Mouse (Mus musculus): ENCODE results near the gene Sox15. TPM values are rescaled to one million over a fixed set of nuclear protein-coding genes. Genes with fewer than 3 reads are reported as not detected.

Sox15 gene
- polyA plus RNA-seq, 1 experiment from 2014 or later, result not detected

- H3K27ac ChIP-seq (ENCODE audit: low read depth, low read length), result no peak overlapping the region; the same call in 1 of the 2 replicates
- no peak for ATAC-seq (replicated peaks; ENCODE audit: low FRiP score)
- no peaks in the 10 kb centered on the region for H3K27me3 ChIP-seq (replicated peaks; ENCODE audit: control insufficient read depth, insufficient read depth, low read length)
These were observed 9.7 kb downstream of the Sox15 start for GRCm38 (mm10) chr11:69664841-69665240.

DNA sequence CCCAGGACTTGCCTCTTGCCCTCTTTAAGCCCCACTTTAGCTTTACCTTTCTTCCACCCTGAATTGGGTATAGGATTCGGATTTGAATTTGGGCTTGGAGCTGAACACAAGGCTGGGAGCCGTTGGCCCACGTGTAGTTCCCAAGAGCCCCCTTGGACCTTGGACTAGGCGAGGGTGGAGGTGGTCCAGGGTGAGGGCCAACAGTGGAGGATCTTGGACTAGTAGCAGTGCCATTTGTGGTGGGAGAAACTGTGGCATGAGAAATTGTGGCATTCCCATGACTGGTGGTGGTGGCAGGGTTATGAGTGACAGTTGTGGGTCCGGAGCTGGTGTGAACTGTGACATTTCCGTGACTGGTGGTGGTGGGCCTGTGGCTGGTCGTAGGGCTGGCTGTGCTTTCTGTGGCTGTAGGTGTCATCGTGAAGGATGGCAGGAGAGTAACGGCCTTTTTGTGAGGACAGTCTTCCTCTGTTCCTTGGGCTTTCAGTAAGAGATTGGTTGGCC is 10.4 kb downstream of the Sox15 start:
- H3K4me1 ChIP-seq (replicated peaks; ENCODE audit: control insufficient read depth, insufficient read depth, low read length), result peaks cover 37% of the 10 kb centered on the region
- 0 out of 2 replicates have a peak overlapping the region, but pooled peaks have one; percentile 39 for H3K27ac ChIP-seq (ENCODE audit: low read depth, low read length)
- H3K27me3 ChIP-seq (replicated peaks; ENCODE audit: control insufficient read depth, insufficient read depth, low read length), result no peaks in the 10 kb centered on the region
- H3K4me3 ChIP-seq (ENCODE audit: low read depth, low read length), result no peak overlapping the region; the same call in 1 of the 2 replicates
- H3K9me3 ChIP-seq (ENCODE audit: control insufficient read depth, low read length), result no peaks in the 10 kb centered on the region
- 71% methylated on average over 9 of the region's 9 CpGs for WGBS
- DNase-seq (ENCODE audit: low spot score) (no peak), ATAC-seq (replicated peaks; ENCODE audit: low FRiP score) (no peak)
- H3K9ac ChIP-seq (ENCODE audit: low read depth, low read length), result no peak overlapping the region
- peak overlapping the region; percentile 13; the same call in 1 of the 2 replicates for H3K4me2 ChIP-seq
- peaks cover 45% of the 10 kb centered on the region for H3K36me3 ChIP-seq (ENCODE audit: control insufficient read depth, insufficient read depth, low read length)

More at GRCm38 (mm10) chr11:69664841-69665240, 9.7 kb downstream of the Sox15 start:
- H3K36me3 ChIP-seq (ENCODE audit: control insufficient read depth, insufficient read depth, low read length), result peaks cover 39% of the 10 kb centered on the region
- WGBS, result 90% methylated on average over 7 of the region's 7 CpGs
- H3K4me1 ChIP-seq (replicated peaks; ENCODE audit: control insufficient read depth, insufficient read depth, low read length), result peaks cover 32% of the 10 kb centered on the region
- H3K9me3 ChIP-seq (ENCODE audit: control insufficient read depth, low read length), result no peaks in the 10 kb centered on the region
- H3K9ac ChIP-seq (ENCODE audit: low read depth, low read length), result no peak overlapping the region
- H3K4me2 ChIP-seq, result peak overlapping the region; percentile 13
- peak overlapping the region; percentile 19; the same call in 1 of the 2 replicates for H3K4me3 ChIP-seq (ENCODE audit: low read depth, low read length)
- DNase-seq (ENCODE audit: low spot score), result no peak

DNA sequence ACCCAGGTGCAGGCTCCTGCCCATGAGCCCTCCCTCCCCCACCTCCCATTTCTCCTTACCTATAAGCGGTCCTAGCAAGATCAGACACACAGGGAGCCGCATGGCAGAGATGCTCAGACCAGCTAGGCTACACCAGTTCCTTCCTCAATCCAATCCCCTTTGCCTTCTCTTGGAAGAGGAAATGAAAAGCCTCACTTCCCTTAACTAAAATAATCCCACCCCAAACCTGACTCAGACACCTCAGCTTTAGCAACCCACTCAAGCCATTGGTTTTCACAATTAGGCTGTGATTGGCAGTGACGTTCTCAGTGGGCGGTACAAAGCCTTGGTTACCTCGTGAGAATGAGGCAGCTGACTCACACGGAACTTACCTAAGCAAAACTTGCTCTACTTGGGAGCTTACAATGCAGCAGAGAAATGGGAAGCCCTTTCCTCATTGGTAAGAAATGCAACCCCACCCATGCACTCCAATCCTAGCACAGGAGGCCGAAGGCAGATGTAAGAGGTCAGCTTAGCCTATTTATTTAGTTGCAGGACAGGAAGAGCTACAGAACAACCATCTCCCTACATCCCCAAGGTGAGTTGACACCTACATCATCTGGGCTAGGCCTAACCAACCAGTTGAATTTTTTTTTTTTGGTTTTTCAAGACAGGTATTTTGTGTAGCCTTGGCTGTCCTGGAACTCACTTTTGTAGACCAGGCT is 11.0 kb downstream of the Sox15 start, which contains the start of gene Cd68:
Cd68 (minus strand) TSS at position 193 of the 704 bp plus-strand sequence.
- peaks cover 51% of the 10 kb centered on the region for H3K36me3 ChIP-seq (ENCODE audit: control insufficient read depth, insufficient read depth, low read length)
- WGBS, result 18% methylated on average over 7 of the region's 7 CpGs
- ATAC-seq (replicated peaks; ENCODE audit: low FRiP score), result 0 out of 2 replicates have a peak, but pooled peaks have one; percentile 5
- peak within 1 kb of the TSS; percentile 13 for H3K4me2 ChIP-seq
- H3K4me1 ChIP-seq (replicated peaks; ENCODE audit: control insufficient read depth, insufficient read depth, low read length), result peaks cover 33% of the 10 kb centered on the region
- no peak within 1 kb of the TSS for H3K9ac ChIP-seq (ENCODE audit: low read depth, low read length)
- no peak for DNase-seq (ENCODE audit: low spot score)
- H3K4me3 ChIP-seq (ENCODE audit: low read depth, low read length), result no peak within 1 kb of the TSS; the same call in 1 of the 2 replicates
- H3K27ac ChIP-seq (ENCODE audit: low read depth, low read length), result peak within 1 kb of the TSS; percentile 39; the same call in 1 of the 2 replicates
- H3K27me3 ChIP-seq (replicated peaks; ENCODE audit: control insufficient read depth, insufficient read depth, low read length), result no peaks in the 10 kb centered on the region
- H3K9me3 ChIP-seq (ENCODE audit: control insufficient read depth, low read length), result no peaks in the 10 kb centered on the region

GRCm38 (mm10) chr11:69666665-69667005 is 11.5 kb downstream of the Sox15 start:
- no peak for ATAC-seq (replicated peaks; ENCODE audit: low FRiP score)
- no peak overlapping the region for H3K4me3 ChIP-seq (ENCODE audit: low read depth, low read length)
- 76% methylated on average over 3 of the region's 3 CpGs for WGBS
- H3K9me3 ChIP-seq (ENCODE audit: control insufficient read depth, low read length), result no peaks in the 10 kb centered on the region
- peaks cover 28% of the 10 kb centered on the region for H3K4me1 ChIP-seq (replicated peaks; ENCODE audit: control insufficient read depth, insufficient read depth, low read length)
- H3K9ac ChIP-seq (ENCODE audit: low read depth, low read length), result no peak overlapping the region
- H3K4me2 ChIP-seq, result no peak overlapping the region
- H3K27ac ChIP-seq (ENCODE audit: low read depth, low read length), result no peak overlapping the region
- no peaks in the 10 kb centered on the region for H3K27me3 ChIP-seq (replicated peaks; ENCODE audit: control insufficient read depth, insufficient read depth, low read length)
- H3K36me3 ChIP-seq (ENCODE audit: control insufficient read depth, insufficient read depth, low read length), result peaks cover 51% of the 10 kb centered on the region
- no peak for DNase-seq (ENCODE audit: low spot score)

DNA sequence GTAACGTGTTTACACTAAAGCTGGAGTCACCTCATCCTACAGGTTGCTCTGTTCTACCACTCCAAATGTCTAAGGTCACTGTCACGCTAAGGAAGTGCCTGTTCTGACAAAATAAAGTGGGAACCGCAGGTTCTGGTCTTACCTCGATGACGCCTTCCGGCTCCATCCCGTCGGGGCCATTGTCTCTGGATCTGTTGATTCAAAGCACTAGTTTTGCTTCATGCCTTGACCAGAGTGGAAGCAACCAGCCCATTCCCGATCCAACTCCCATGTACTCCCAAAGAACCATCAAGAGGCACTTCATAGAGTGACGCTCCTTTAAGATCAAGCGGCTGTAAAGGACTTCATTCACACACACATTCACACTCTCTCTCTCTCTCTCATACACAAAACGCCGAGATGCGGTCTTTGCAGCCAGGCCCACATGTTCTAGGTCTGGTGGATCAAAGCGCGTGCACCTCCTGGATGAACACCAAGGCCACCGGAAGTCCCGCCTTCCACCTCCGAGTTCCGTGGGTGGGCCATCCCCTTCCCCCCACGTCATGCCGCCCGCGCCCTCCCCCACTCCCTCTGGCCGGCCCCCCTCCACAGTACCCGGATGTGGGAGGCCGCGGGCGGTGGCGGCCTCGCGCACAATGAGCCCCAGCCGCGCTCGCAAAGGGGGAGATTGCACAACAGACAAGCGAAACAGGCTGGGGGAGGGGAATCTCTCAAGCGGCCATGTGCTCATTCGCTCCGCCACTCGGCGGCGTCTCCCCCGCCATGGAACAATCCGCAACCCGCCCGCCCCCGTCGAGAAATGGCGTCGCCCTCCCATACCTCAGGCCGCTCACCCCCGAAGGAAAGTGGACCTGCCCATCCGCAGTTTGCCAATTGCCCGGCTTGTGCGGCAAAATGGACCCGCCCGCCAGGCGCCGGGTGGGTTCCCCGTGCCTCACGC is 15.9 kb downstream of the Sox15 start:
- no peaks in the 10 kb centered on the region for H3K27me3 ChIP-seq (replicated peaks; ENCODE audit: control insufficient read depth, insufficient read depth, low read length)
- under 1% methylated on average over 61 of the region's 61 CpGs for WGBS
- peak overlapping the region; percentile 100 for H3K9ac ChIP-seq (ENCODE audit: low read depth, low read length)
- peaks cover 45% of the 10 kb centered on the region for H3K36me3 ChIP-seq (ENCODE audit: control insufficient read depth, insufficient read depth, low read length)
- peak overlapping the region; percentile 96 for H3K4me2 ChIP-seq
- peak; percentile 90 for DNase-seq (ENCODE audit: low spot score)
- peaks cover 17% of the 10 kb centered on the region for H3K4me1 ChIP-seq (replicated peaks; ENCODE audit: control insufficient read depth, insufficient read depth, low read length)
- ATAC-seq (replicated peaks; ENCODE audit: low FRiP score), result peak; percentile 56
- H3K27ac ChIP-seq (ENCODE audit: low read depth, low read length), result peak overlapping the region; percentile 95
- peak overlapping the region; percentile 81 for H3K4me3 ChIP-seq (ENCODE audit: low read depth, low read length)
- H3K9me3 ChIP-seq (ENCODE audit: control insufficient read depth, low read length), result no peaks in the 10 kb centered on the region

DNA sequence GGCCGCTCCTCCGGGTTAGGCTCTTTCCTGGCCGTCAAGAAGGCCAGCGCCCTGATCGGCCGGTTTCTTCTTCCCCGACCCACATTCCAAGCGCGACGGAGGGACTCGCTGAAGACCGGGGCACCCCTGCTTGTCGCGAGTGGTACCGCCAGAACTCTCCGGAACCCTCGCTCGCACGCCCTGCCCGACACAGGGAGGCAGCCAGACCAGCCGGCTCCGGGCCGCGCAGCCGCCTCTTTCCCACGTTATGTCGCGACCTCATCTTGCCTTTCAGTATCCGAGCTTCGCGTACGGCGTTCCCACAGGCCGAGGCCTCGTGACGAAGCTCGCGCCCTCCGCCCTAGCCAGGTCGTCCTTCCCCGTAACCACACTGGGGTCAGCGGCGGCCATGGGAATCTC is 16.6 kb downstream of the Sox15 start:
- WGBS, result 1% methylated on average over 43 of the region's 43 CpGs
- H3K36me3 ChIP-seq (ENCODE audit: control insufficient read depth, insufficient read depth, low read length), result peaks cover 52% of the 10 kb centered on the region
- peak overlapping the region; percentile 100 for H3K9ac ChIP-seq (ENCODE audit: low read depth, low read length)
- H3K4me3 ChIP-seq (ENCODE audit: low read depth, low read length), result peak overlapping the region; percentile 81
- H3K27me3 ChIP-seq (replicated peaks; ENCODE audit: control insufficient read depth, insufficient read depth, low read length), result no peaks in the 10 kb centered on the region
- peaks cover 17% of the 10 kb centered on the region for H3K4me1 ChIP-seq (replicated peaks; ENCODE audit: control insufficient read depth, insufficient read depth, low read length)
- H3K27ac ChIP-seq (ENCODE audit: low read depth, low read length), result peak overlapping the region; percentile 95
- H3K4me2 ChIP-seq, result peak overlapping the region; percentile 96
- H3K9me3 ChIP-seq (ENCODE audit: control insufficient read depth, low read length), result no peaks in the 10 kb centered on the region
- DNase-seq (ENCODE audit: low spot score) (peak; percentile 62), ATAC-seq (replicated peaks; ENCODE audit: low FRiP score) (no peak)

GRCm38 (mm10) chr11:69672211-69672706 is 17.1 kb downstream of the Sox15 start, which contains the start of gene Eif4a1:
Eif4a1 (minus strand) TSS chr11:69672423.
- Histone ChIP-seq H3K4me2 (peak within 1 kb of the TSS; percentile 96), H3K9ac (ENCODE audit: low read depth, low read length) (peak within 1 kb of the TSS; percentile 100), H3K36me3 (ENCODE audit: control insufficient read depth, insufficient read depth, low read length) (peaks cover 54% of the 10 kb centered on the region), H3K27ac (ENCODE audit: low read depth, low read length) (peak within 1 kb of the TSS; percentile 95), H3K27me3 (replicated peaks; ENCODE audit: control insufficient read depth, insufficient read depth, low read length) (no peaks in the 10 kb centered on the region), H3K4me3 (ENCODE audit: low read depth, low read length) (peak within 1 kb of the TSS; percentile 81), H3K4me1 (replicated peaks; ENCODE audit: control insufficient read depth, insufficient read depth, low read length) (peaks cover 17% of the 10 kb centered on the region), H3K9me3 (ENCODE audit: control insufficient read depth, low read length) (no peaks in the 10 kb centered on the region)
- DNase-seq (ENCODE audit: low spot score), result peak; percentile 98
- WGBS, result under 1% methylated on average over 36 of the region's 36 CpGs
- ATAC-seq (replicated peaks; ENCODE audit: low FRiP score), result peak; percentile 97

DNA sequence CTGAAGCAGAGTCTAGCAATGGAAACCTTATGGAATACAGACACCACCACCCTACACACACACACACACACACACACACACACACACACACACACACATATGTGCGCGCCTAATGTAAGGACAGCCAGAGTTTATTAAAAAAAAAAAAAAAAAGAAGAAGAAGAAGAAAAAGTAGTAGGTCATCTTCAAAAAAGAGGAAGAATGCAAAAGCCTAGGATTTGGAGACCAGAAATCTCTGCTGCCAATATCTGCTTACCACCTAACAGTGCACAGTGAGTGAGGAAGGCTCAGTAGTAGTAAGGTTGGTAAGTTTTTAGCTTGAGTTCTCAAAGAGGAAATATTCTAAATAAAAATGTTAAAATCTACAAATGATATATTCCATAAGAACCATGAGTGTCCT is 24.0 kb downstream of the Sox15 start:
- 0 out of 2 replicates have a peak overlapping the region, but pooled peaks have one; percentile 14 for H3K4me3 ChIP-seq (ENCODE audit: low read depth, low read length)
- H3K4me2 ChIP-seq, result peak overlapping the region; percentile 37
- no peak overlapping the region for H3K27ac ChIP-seq (ENCODE audit: low read depth, low read length)
- H3K9ac ChIP-seq (ENCODE audit: low read depth, low read length), result no peak overlapping the region
- H3K4me1 ChIP-seq (replicated peaks; ENCODE audit: control insufficient read depth, insufficient read depth, low read length), result peaks cover 24% of the 10 kb centered on the region
- ATAC-seq (replicated peaks; ENCODE audit: low FRiP score) (no peak), DNase-seq (ENCODE audit: low spot score) (no peak)
- no peaks in the 10 kb centered on the region for H3K27me3 ChIP-seq (replicated peaks; ENCODE audit: control insufficient read depth, insufficient read depth, low read length)
- H3K9me3 ChIP-seq (ENCODE audit: control insufficient read depth, low read length), result no peaks in the 10 kb centered on the region
- H3K36me3 ChIP-seq (ENCODE audit: control insufficient read depth, insufficient read depth, low read length), result peaks cover 26% of the 10 kb centered on the region
- 100% methylated on average over 2 of the region's 2 CpGs for WGBS

Data from liver, embryonic 11.5 days (tissue).